Mouse (Mus musculus): ENCODE results near the gene Ptprr. TPM values are rescaled to one million over a fixed set of nuclear protein-coding genes. Genes with fewer than 3 reads are reported as not detected.

Gene Ptprr
- polyA plus RNA-seq, 1 experiment, result 27.8 TPM

GRCm38 (mm10) chr10:116266561-116267433 lies 248.8 kb downstream of the Ptprr start:
- DNase-seq (ENCODE audit: low spot score), result no peak

- no peak for DNase-seq (ENCODE audit: low spot score)
Observed at GRCm38 (mm10) chr10:116267434-116267822, 249.4 kb downstream of the Ptprr start.

GRCm38 (mm10) chr10:116268343-116268742 lies 250.3 kb downstream of the Ptprr start:
- DNase-seq (ENCODE audit: low spot score), result no peak

- DNase-seq (ENCODE audit: low spot score), result no peak
Observed at GRCm38 (mm10) chr10:116270646-116271469, 252.8 kb downstream of the Ptprr start.

GRCm38 (mm10) chr10:116271470-116271915 lies 253.5 kb downstream of the Ptprr start:
- no peak for DNase-seq (ENCODE audit: low spot score)

GRCm38 (mm10) chr10:116272156-116272555 lies 254.1 kb downstream of the Ptprr start:
- DNase-seq (ENCODE audit: low spot score), result no peak

GRCm38 (mm10) chr10:116275280-116275679 lies 257.3 kb downstream of the Ptprr start, which contains the start of gene Ptprb:
Gene Ptprb (plus strand): TSS chr10:116275523.
- no peak for DNase-seq (ENCODE audit: low spot score)

GRCm38 (mm10) chr10:116286697-116287344 lies 268.8 kb downstream of the Ptprr start:
- DNase-seq (ENCODE audit: low spot score), result no peak

GRCm38 (mm10) chr10:116288130-116288529 lies 270.1 kb downstream of the Ptprr start:
- no peak for DNase-seq (ENCODE audit: low spot score)

GRCm38 (mm10) chr10:116290483-116290882 lies 272.5 kb downstream of the Ptprr start:
- no peak for DNase-seq (ENCODE audit: low spot score)

GRCm38 (mm10) chr10:116291153-116291755 lies 273.2 kb downstream of the Ptprr start:
- no peak for DNase-seq (ENCODE audit: low spot score)

- DNase-seq (ENCODE audit: low spot score), result no peak
Observed at GRCm38 (mm10) chr10:116296439-116296838, 278.4 kb downstream of the Ptprr start.

- no peak for DNase-seq (ENCODE audit: low spot score)
Observed at GRCm38 (mm10) chr10:116297854-116298253, 279.8 kb downstream of the Ptprr start.

- no peak for DNase-seq (ENCODE audit: low spot score)
Observed at GRCm38 (mm10) chr10:116300824-116301223, 282.8 kb downstream of the Ptprr start.

GRCm38 (mm10) chr10:116301258-116301657 lies 283.2 kb downstream of the Ptprr start:
- no peak for DNase-seq (ENCODE audit: low spot score)

- DNase-seq (ENCODE audit: low spot score), result no peak
Observed at GRCm38 (mm10) chr10:116304355-116304754, 286.3 kb downstream of the Ptprr start.

- DNase-seq (ENCODE audit: low spot score), result no peak
Observed at GRCm38 (mm10) chr10:116309460-116309859, 291.4 kb downstream of the Ptprr start.

GRCm38 (mm10) chr10:116310516-116311210 lies 292.6 kb downstream of the Ptprr start:
- no peak for DNase-seq (ENCODE audit: low spot score)

GRCm38 (mm10) chr10:116319246-116319645 lies 301.2 kb downstream of the Ptprr start:
- peak; percentile 34 for DNase-seq (ENCODE audit: low spot score)

Measured in urinary bladder, adult 2 months (tissue).